In the genomic region with DNA sequence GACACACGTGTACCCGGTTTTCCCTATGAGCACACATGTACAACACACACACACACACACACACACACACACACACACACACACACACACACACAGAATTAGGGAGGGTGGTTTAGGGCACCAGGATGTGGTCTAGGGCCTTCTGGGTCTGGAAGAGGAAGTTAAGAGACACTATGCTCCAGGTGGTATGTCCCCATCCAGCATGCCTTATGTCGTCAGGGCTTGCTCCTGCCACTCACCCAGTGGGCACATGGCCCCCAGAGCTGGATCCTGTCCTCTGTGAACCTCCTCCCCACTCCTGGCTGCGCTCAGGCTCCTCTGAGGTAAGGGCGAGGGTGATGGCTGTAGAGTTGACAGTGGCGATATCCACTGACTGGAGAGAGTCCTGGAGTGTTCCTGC, we compare ENCODE assay signal across 12 mouse cellular contexts. TPM values are rescaled to one million over a fixed set of nuclear protein-coding genes. Genes with fewer than 3 reads are reported as not detected.
DNase-seq lines count a peak whose midpoint lies in the region; ATAC-seq and TF ChIP-seq lines count a peak whose summit lies in the region.
"Had no signal": no experiment of that assay in that cellular context is flagged by ENCODE, and none has a peak within 500 bp of the region (broad histone marks: within the 10 kb centered on the region; RNA-seq: fewer than 3 reads in every experiment).

No protein-coding gene starts in this region.

- DNase-seq in heart, postnatal 14 days, result no peak
- peak; percentile 89 for DNase-seq in thymus, postnatal 0 days (ENCODE audit: low spot score)
- no peak for DNase-seq in kidney, postnatal 14 days
- DNase-seq in kidney, adult 9 months, result no peak
- DNase-seq: right cerebral cortex, adult 18-20 months had no signal

- H3K27me3 ChIP-seq in heart, embryonic 16.5 days (ENCODE audit: control insufficient read depth, insufficient read depth, low read length), result no peaks in the 10 kb centered on the region
- peaks cover 16% of the 10 kb centered on the region for H3K27me3 ChIP-seq in E14TG2a.4 (ENCODE audit: insufficient read depth, low read length)
- no peaks in the 10 kb centered on the region for H3K27me3 ChIP-seq in liver, embryonic 15.5 days
- H3K27me3 ChIP-seq: limb, embryonic 12.5 days had no signal

- WGBS in heart, embryonic 16.5 days, result 83% methylated on average over 6 of the region's 6 CpGs
- 31% methylated on average over 6 of the region's 6 CpGs for WGBS in liver, embryonic 15.5 days (ENCODE audit: insufficient replicate concordance)

- no peak overlapping the region for H3K4me2 ChIP-seq in heart, embryonic 16.5 days (ENCODE audit: low read depth, low read length)
- H3K4me2 ChIP-seq in liver, embryonic 15.5 days, result peak overlapping the region; percentile 75
- H3K4me2 ChIP-seq: limb, embryonic 12.5 days had no signal

- H3K27ac ChIP-seq in heart, embryonic 16.5 days (ENCODE audit: low read length), result peak overlapping the region; percentile 49; the same call in 1 of the 2 replicates
- H3K27ac ChIP-seq in liver, embryonic 15.5 days (replicated peaks), result no peak overlapping the region
- H3K27ac ChIP-seq: macrophage had no signal

- 0 out of 2 replicates have a peak, but pooled peaks have one; percentile 10 for ATAC-seq in heart, embryonic 16.5 days (replicated peaks; ENCODE audit: extremely low read depth, insufficient read depth, low FRiP score)
- ATAC-seq in liver, embryonic 15.5 days (ENCODE audit: insufficient read depth), result peak; percentile 27; the same call in 1 of the 2 replicates
- ATAC-seq in erythroid progenitor cell, adult 5-6 weeks (replicated peaks; ENCODE audit: low FRiP score, poor library complexity, severe bottlenecking), result no peak
- ATAC-seq: forebrain, embryonic 16.5 days had no signal

- peak overlapping the region; percentile 46 for H3K9ac ChIP-seq in heart, embryonic 16.5 days (ENCODE audit: low read length)
- no peak overlapping the region for H3K9ac ChIP-seq in liver, embryonic 15.5 days
- H3K9ac ChIP-seq: limb, embryonic 12.5 days had no signal

- no peaks in the 10 kb centered on the region for H3K9me3 ChIP-seq in heart, embryonic 16.5 days (replicated peaks; ENCODE audit: control insufficient read depth, low read length)
- peaks cover 8% of the 10 kb centered on the region for H3K9me3 ChIP-seq in E14TG2a.4 (ENCODE audit: low read length)
- no peaks in the 10 kb centered on the region for H3K9me3 ChIP-seq in liver, embryonic 15.5 days (replicated peaks)
- H3K9me3 ChIP-seq: limb, embryonic 12.5 days had no signal

- intact Hi-C loops in heart, postnatal 14 days (cut with DNase I), result loop anchor here (10.0 kb wide), 1 partner anchor 438 kb away; no protein-coding TSS in a partner anchor

- TF ChIP-seq CTCF in E14TG2a.4 (conservative IDR thresholded peaks at IDR 0.05; ENCODE audit: low read length), result no peak

- peaks cover 23% of the 10 kb centered on the region for H3K4me1 ChIP-seq in heart, embryonic 16.5 days (ENCODE audit: control insufficient read depth, insufficient read depth, low read length)
- H3K4me1 ChIP-seq in E14TG2a.4 (replicated peaks; ENCODE audit: low read depth, low read length), result peaks cover 23% of the 10 kb centered on the region
- peaks cover 15% of the 10 kb centered on the region for H3K4me1 ChIP-seq in liver, embryonic 15.5 days (replicated peaks)

- peak overlapping the region; percentile 8; the same call in 1 of the 2 replicates for H3K4me3 ChIP-seq in heart, embryonic 16.5 days (ENCODE audit: low read length)
- peak overlapping the region; percentile 74 for H3K4me3 ChIP-seq in E14TG2a.4 (replicated peaks; ENCODE audit: low read length)
- no peak overlapping the region for H3K4me3 ChIP-seq in liver, embryonic 15.5 days (replicated peaks)
- H3K4me3 ChIP-seq: limb, embryonic 12.5 days had no signal

- peaks cover 12% of the 10 kb centered on the region for H3K36me3 ChIP-seq in heart, embryonic 16.5 days (ENCODE audit: control insufficient read depth, insufficient read depth)
- no peaks in the 10 kb centered on the region for H3K36me3 ChIP-seq in E14TG2a.4 (ENCODE audit: insufficient read depth, low read length)
- H3K36me3 ChIP-seq in liver, embryonic 15.5 days (replicated peaks), result no peaks in the 10 kb centered on the region

RNA-seq across cellular contexts. Expression of gene BC034090, which starts 21.2 kb away (rescaled TPM):
- 9.1 and 10.9 TPM in 2 replicates for polyA plus RNA-seq in heart, embryonic 16.5 days (2015; fragmentation: Nextera tagmentation; extraction: Ambion mirVana)
- total RNA-seq in heart, postnatal 14 days (2021), result 10 to 100 TPM; 35.9 to 41.2 TPM
- 0.21 and 0.30 TPM in 2 replicates for polyA plus RNA-seq in liver, embryonic 15.5 days (2015; fragmentation: Nextera tagmentation; extraction: Ambion mirVana)
- 2.3 and 2.8 TPM in 2 replicates for polyA plus RNA-seq in thymus, postnatal 0 days (2015; fragmentation: Nextera tagmentation; extraction: Ambion mirVana)
- total RNA-seq in erythroid progenitor cell, adult 5-6 weeks (2015; ENCODE audit: low replicate concordance), result not detected in 2 replicates
- not detected in 2 replicates for total RNA-seq in erythroid progenitor cell, adult 5-6 weeks (2017; ENCODE audit: low replicate concordance)
- polyA plus RNA-seq: macrophage had no signal
